Mouse (Mus musculus) c-Kit-positive CD71-negative TER-119-negative erythroid progenitor cells, embryonic 14.5 days (primary cell): Measurements from ENCODE around the gene Sfpq.
A peak's percentile ranks its signal among the peaks of the same experiment; 100 is the strongest.
"Not testable (repeated sequence)": the region's sequence is repeated elsewhere in the genome, so short reads cannot be mapped to it uniquely, and the experiment has no call there.

ENCODE experiments used
- DNase-seq: peaks from one replicate; pipeline ENCODE4 v3.0.0-alpha.2; 2013; ENCODE audit warnings: low read depth

Sfpq gene

GRCm38 (mm10) chr4:127021151-127021945, at the start of gene Sfpq:
Gene Sfpq, plus strand, starts transcription at chr4:127021324.
- peak; percentile 99 for DNase-seq

GRCm38 (mm10) chr4:126977467-126977866, 43.7 kb upstream of the Sfpq start:
- DNase-seq: no peak

DNA sequence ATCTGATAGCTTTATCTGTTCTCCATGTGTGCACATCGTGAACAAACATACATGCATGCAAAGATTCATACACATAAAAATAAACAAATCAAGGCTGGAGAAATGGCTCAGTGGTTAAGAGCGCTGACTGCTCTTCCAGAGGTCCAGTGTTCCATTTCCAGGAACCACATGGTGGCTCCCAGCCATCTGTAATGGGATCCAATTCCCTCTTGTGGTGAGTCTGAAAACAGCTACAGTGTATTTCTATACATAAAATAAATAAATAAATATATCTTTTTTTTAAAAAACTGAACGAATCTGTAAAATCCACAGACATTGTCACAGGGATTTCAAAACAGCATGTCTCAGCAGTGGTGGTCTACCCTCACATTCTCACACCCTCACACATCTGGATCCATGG, 42.4 kb upstream of the Sfpq start:
- no peak for DNase-seq

- no peak for DNase-seq
Measured at GRCm38 (mm10) chr4:126983321-126983720, 37.8 kb upstream of the Sfpq start.

DNA sequence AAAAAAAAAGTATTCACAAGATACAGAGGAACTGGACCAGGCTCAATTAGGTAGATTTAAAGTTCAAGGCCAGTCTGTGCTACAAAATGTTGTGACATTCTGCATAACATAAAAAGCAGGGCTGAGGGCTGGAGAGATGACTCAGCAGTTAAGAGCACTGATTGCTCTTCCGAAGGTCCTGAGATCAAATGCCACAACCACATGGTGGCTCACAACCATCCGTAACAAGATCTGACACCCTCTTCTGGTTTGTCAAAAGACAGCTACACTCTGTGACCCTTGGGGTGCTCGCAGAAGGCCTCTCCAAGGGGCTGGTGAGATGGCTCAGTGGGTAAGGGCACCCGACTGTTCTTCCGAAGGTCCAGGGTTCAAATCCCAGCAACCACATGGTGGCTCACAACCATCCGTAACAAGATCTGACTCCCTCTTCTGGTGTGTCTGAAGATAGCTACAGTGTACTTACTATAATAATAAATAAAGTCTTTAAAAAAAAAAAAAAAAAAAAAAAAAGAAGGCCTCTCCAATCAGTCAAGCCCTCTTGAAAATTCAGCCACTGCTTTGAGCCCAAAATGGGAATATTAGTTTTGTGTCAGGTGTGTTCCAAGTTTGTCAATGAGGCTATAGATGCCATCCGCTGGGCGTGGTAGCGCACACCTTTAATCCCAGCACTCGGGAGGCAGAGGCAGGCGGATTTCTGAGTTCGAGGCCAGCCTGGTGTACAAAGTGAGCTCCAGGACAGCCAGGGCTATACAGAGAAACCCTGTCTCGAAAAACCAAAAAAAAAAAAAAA, 37.2 kb upstream of the Sfpq start:
- not testable (repeated sequence) for DNase-seq

DNA sequence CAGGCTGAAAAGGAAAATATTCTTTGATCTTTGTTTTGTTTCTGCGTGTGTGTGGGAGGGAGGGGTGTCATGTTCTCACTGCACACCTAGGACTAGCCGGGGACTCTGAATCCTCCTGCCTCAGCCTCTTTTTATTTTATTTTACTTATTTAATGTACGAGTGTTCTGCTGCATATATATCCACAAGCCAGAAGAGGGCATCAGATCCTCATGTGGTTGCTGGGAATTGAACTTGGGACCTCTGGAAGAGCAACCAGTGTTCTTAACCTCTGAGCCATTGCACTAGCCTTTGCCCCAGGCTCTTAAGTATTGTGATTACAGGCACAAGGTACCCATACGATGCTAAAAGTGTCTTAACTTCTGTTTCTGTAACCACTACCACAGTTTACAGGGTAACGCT, 34.4 kb upstream of the Sfpq start:
- no peak for DNase-seq

GRCm38 (mm10) chr4:126988503-126988902, 32.6 kb upstream of the Sfpq start:
- no peak for DNase-seq

DNA sequence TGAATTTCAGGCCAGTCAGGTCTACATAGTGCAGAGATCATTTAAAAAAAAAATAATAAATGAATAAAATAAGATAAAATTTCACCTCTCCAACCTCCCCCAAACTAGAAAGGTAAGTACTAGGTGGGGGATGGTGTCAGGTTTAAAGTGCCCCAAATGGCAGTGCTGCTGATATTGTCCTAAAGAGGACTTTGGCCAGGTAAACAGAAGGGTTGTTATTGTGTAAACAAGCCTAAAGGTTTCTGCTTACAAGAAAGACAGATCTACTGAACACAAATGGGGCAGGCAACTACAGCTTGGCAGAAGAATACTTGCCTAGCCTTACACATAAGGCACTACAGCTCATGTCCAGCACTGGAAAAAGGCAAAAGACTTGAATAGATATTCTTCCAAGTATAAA, 30.6 kb upstream of the Sfpq start:
- no peak for DNase-seq

DNA sequence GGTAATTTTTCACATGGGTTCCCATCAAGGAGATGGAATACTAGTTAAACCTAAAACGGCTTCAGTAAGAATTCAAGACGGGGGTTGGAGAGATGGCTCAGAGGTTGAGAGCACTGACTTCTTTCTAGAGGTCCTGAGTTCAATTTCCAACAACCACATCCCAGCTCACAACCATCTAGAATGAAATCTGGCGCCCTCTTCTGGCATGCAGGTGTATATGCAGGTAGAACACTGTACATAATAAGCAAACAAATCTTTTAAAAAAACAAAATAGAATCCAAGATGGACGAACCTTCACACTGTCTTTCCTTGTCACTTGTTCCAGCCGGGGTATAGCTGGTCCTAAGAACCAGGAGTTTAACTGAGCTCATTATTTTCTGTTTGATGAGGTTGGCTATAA, 28.8 kb upstream of the Sfpq start:
- peak; percentile 30 for DNase-seq

- DNase-seq: not testable (repeated sequence)
Measured at GRCm38 (mm10) chr4:126999372-126999771, 21.8 kb upstream of the Sfpq start.

GRCm38 (mm10) chr4:127000601-127001105, 20.5 kb upstream of the Sfpq start:
- DNase-seq: no peak

DNA sequence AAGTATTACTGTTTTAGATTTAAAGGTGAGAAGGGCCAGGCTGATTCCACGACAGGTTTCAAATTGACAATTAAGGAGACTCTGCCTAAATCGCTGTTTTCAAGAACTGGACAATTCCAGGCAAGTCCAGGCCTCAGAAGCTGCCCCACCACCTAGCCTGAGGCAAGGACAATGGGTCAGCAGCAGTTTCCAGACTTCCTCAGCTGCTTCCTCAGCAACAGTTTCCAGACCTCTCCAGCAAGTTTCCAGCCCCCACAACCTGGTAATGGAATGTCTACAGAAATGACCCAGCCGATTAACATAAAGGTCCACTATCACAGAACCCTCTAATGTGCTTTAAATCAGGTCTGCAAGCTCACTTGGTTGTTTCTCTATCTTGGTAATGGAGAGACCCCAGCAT, 16.7 kb upstream of the Sfpq start:
- no peak for DNase-seq

GRCm38 (mm10) chr4:127005113-127005936, 15.8 kb upstream of the Sfpq start:
- no peak for DNase-seq

DNA sequence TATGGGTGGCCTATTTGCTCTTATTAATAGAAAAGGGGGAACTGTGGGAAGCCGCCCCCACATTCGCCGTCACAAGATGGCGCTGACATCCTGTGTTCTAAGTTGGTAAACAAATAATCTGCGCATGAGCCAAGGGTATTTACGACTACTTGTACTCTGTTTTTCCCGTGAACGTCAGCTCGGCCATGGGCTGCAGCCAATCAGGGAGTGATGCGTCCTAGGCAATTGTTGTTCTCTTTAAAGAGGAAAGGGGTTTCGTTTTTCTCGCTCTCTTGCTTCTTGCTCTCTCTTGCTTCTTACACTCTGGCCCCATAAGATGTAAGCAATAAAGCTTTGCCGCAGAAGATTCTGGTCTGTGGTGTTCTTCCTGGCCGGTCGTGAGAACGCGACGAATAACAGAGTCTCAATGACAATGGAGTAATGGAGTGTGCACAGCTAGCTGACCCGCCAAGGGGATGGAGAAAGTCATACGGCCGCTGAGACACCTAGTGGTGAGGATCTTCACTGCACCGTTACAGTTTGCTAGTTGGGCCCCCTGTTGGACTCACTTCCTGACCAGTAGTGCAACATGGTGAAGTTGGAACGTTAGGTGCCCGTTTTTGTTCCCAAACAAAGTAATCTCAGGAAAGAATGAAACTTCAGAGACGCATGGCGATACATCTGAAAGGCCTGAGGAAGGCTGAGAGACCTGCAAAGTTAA, 5.7 kb upstream of the Sfpq start:
- peak; percentile 80 for DNase-seq

GRCm38 (mm10) chr4:127016366-127016765, 4.8 kb upstream of the Sfpq start:
- no peak for DNase-seq

- no peak for DNase-seq
Measured at GRCm38 (mm10) chr4:127020411-127021150, 543 bp upstream of the Sfpq start.

DNA sequence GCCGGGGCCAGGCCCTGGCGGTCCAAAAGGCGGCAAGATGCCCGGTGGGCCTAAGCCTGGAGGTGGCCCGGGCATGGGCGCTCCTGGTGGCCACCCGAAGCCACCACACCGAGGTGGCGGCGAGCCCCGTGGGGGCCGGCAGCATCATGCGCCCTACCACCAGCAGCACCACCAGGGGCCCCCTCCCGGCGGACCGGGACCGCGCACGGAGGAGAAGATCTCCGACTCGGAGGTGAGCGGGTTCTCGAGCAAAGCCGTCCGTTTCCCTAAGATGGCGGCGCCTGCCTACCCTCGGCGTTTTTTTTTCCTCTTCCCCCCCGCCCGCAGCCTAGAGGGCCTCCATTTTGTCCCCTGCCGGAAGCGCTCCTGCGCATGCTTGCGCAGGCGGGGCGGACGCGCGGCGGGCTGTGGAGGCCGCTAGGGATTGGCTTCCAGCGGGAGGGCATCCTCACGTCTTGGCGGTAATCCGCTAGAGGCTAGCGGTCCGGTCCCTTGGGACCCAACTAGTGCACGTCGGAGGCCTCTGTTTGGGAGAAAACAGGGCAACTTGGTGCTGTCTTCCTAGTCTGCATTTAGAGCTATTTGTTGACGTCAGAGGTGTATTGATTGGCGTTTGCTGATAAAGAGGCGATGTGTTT, 984 bp downstream of the Sfpq start:
- DNase-seq: peak; percentile 76

DNA sequence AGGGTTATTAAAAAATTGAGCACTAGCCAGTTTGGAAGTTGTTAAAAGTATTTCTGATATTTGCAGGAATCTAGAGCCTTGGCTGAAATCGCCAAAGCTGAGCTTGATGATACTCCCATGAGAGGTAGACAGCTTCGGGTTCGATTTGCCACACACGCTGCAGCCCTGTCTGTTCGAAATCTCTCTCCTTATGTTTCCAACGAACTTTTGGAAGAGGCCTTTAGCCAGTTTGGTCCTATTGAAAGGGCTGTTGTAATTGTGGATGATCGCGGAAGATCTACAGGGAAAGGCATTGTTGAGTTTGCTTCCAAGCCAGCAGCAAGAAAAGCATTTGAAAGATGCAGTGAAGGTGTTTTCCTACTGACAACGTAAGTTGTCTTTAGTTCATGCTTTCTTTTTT, 2.1 kb downstream of the Sfpq start:
- no peak for DNase-seq

- no peak for DNase-seq
Measured at GRCm38 (mm10) chr4:127024240-127024639, 3.1 kb downstream of the Sfpq start.

- no peak for DNase-seq
Measured at GRCm38 (mm10) chr4:127026826-127027225, 5.7 kb downstream of the Sfpq start.
